Mouse (Mus musculus): ENCODE data around the gene Adcy2. TPM values are rescaled to one million over a fixed set of nuclear protein-coding genes. Genes with fewer than 3 reads are reported as not detected.

Gene Adcy2
- polyA plus RNA-seq, 1 experiment: 2.7 TPM

DNA sequence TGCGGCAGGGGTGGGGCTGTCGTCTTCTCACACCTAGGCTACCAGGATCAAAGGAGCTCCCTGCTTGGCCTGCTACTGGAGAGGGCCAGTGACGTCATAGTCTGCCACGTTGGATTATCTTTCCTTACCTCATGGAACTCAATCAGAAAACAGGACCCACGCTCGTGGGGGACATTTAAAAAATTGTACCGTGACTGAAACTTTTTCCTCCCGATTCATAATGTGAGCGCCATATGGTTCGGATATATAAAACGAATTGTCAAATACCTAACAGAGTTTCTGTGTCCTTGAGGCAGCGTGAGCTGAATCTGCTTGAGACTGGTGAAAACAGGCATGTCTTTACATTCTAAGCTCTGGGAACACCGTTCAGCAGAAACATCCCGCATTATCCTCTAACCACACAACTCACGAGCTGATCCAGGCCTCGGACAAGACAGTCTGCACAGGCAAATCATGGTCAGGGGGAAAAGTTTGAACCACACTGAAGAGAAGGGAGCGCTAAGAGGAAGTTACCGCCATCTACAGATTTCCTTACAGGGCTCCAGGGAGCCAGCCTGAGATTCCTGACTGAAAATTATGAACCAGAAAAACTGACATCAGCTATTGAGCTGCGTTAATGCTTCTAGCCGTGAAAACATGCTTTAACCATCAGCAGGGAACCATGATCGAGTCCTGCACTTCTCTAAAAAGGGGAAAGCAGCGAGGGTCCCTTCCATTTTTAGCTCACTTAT, 1.4 kb downstream of the Adcy2 start:
- H3K4me3 ChIP-seq (ENCODE audit: control insufficient read depth, low read depth, low read length): no peak overlapping the region; the same call in 1 of the 2 replicates
- H3K27me3 ChIP-seq (ENCODE audit: control insufficient read depth, insufficient read depth, low read length): no peaks in the 10 kb centered on the region

GRCm38 (mm10) chr13:68997386-68997785, 2.0 kb downstream of the Adcy2 start:
- TF ChIP-seq POLR2A (IDR thresholded peaks at IDR 0.05; ENCODE audit: control insufficient read depth, low read depth, low read length) (no peak), CTCF (IDR thresholded peaks at IDR 0.05; ENCODE audit: control insufficient read depth, insufficient read depth, insufficient replicate concordance, low read depth, low read length) (no peak)
- Histone ChIP-seq H3K36me3 (ENCODE audit: control insufficient read depth, insufficient read depth, low read length) (no peaks in the 10 kb centered on the region), H3K27ac (ENCODE audit: control insufficient read depth, insufficient read depth, low read depth, low read length) (no peak overlapping the region), H3K27me3 (ENCODE audit: control insufficient read depth, insufficient read depth, low read length) (no peaks in the 10 kb centered on the region), H3K4me3 (ENCODE audit: control insufficient read depth, low read depth, low read length) (no peak overlapping the region), H3K4me1 (ENCODE audit: control insufficient read depth, insufficient read depth, low read length) (peaks cover 10% of the 10 kb centered on the region)

More for the DNA sequence above, 1.4 kb downstream of the Adcy2 start:
- Histone ChIP-seq H3K27ac (ENCODE audit: control insufficient read depth, insufficient read depth, low read depth, low read length) (no peak overlapping the region), H3K4me1 (ENCODE audit: control insufficient read depth, insufficient read depth, low read length) (peaks cover 10% of the 10 kb centered on the region), H3K36me3 (ENCODE audit: control insufficient read depth, insufficient read depth, low read length) (no peaks in the 10 kb centered on the region)
- no peak for TF ChIP-seq CTCF (IDR thresholded peaks at IDR 0.05; ENCODE audit: control insufficient read depth, insufficient read depth, insufficient replicate concordance, low read depth, low read length)
- TF ChIP-seq POLR2A (IDR thresholded peaks at IDR 0.05; ENCODE audit: control insufficient read depth, low read depth, low read length): no peak

- Histone ChIP-seq H3K36me3 (ENCODE audit: control insufficient read depth, insufficient read depth, low read length) (no peaks in the 10 kb centered on the region), H3K4me3 (ENCODE audit: control insufficient read depth, low read depth, low read length) (no peak overlapping the region), H3K4me1 (ENCODE audit: control insufficient read depth, insufficient read depth, low read length) (peaks cover 10% of the 10 kb centered on the region), H3K27me3 (ENCODE audit: control insufficient read depth, insufficient read depth, low read length) (no peaks in the 10 kb centered on the region), H3K27ac (ENCODE audit: control insufficient read depth, insufficient read depth, low read depth, low read length) (no peak overlapping the region)
- TF ChIP-seq CTCF (IDR thresholded peaks at IDR 0.05; ENCODE audit: control insufficient read depth, insufficient read depth, insufficient replicate concordance, low read depth, low read length): no peak
- no peak for TF ChIP-seq POLR2A (IDR thresholded peaks at IDR 0.05; ENCODE audit: control insufficient read depth, low read depth, low read length)
Measured at GRCm38 (mm10) chr13:68996661-68997060, 2.7 kb downstream of the Adcy2 start.

DNA sequence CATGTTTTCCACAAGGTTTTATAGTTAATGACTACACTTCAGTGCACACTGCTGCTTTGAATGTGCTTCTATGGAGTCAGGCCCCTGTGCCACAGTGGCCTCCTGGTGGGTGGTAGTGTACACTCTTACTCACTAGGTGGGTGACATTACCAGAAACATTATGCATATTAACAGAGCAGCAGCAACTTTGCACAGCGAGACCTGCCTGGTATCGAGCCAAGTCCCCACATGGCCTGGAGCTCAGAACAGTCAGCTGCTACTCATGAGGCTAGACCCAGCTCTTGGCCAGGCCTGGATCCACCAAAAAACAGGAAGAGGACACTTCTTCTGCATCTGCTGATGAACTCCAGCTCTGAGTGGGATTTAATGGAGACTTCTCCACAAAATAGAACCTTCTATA, 13.6 kb downstream of the Adcy2 start:
- Histone ChIP-seq H3K4me1 (ENCODE audit: control insufficient read depth, insufficient read depth, low read length) (peaks cover 3% of the 10 kb centered on the region; the same call in 1 of the 2 replicates), H3K36me3 (ENCODE audit: control insufficient read depth, insufficient read depth, low read length) (no peaks in the 10 kb centered on the region), H3K27ac (ENCODE audit: control insufficient read depth, insufficient read depth, low read depth, low read length) (no peak overlapping the region), H3K27me3 (ENCODE audit: control insufficient read depth, insufficient read depth, low read length) (no peaks in the 10 kb centered on the region), H3K4me3 (ENCODE audit: control insufficient read depth, low read depth, low read length) (no peak overlapping the region)
- no peak for TF ChIP-seq CTCF (IDR thresholded peaks at IDR 0.05; ENCODE audit: control insufficient read depth, insufficient read depth, insufficient replicate concordance, low read depth, low read length)
- no peak for TF ChIP-seq POLR2A (IDR thresholded peaks at IDR 0.05; ENCODE audit: control insufficient read depth, low read depth, low read length)

DNA sequence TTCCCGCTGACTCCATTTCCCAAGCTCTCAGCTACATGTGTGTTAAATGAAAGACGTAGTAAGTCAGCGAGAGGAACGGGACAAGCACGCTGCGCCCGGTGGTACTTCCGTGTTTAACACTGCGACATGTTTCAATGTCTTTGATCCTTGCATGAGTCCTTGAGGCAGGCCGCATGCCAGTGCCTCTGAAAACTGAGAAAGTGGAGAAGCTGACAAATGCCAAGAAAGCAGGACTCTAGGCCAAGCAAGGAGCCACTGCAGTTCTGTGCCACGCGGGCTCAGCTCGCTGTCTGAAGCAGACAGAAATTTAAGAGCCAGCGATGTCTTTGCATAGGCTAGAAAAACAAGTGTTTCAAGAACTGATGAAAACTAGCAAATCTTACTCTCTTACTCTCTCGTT, 15.3 kb downstream of the Adcy2 start:
- Histone ChIP-seq H3K27ac (ENCODE audit: control insufficient read depth, insufficient read depth, low read depth, low read length) (no peak overlapping the region), H3K27me3 (ENCODE audit: control insufficient read depth, insufficient read depth, low read length) (no peaks in the 10 kb centered on the region), H3K4me1 (ENCODE audit: control insufficient read depth, insufficient read depth, low read length) (peaks cover 3% of the 10 kb centered on the region; the same call in 1 of the 2 replicates), H3K36me3 (ENCODE audit: control insufficient read depth, insufficient read depth, low read length) (no peaks in the 10 kb centered on the region), H3K4me3 (ENCODE audit: control insufficient read depth, low read depth, low read length) (peak overlapping the region; percentile 40)
- TF ChIP-seq POLR2A (IDR thresholded peaks at IDR 0.05; ENCODE audit: control insufficient read depth, low read depth, low read length) (no peak), CTCF (IDR thresholded peaks at IDR 0.05; ENCODE audit: control insufficient read depth, insufficient read depth, insufficient replicate concordance, low read depth, low read length) (no peak)

DNA sequence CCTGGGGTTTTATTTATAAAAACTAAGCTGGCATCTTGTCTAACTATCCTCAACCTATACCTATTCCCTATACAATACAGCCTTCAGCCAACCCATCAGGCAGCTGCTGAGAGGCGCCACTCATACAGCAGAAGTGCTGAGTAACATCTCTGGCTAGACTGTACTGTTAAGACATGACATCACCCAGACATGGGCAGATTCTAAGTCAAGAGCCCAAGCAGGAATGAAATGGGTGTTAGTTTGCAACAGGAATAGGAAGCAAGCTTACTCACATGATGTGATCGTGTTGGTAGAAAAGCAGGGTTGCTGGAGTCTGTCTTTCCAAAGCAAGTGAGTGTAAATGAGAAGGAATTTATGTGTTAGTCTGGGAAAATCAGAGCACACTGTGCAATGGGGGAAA, 18.3 kb downstream of the Adcy2 start:
- peaks cover 3% of the 10 kb centered on the region; the same call in 1 of the 2 replicates for H3K4me1 ChIP-seq (ENCODE audit: control insufficient read depth, insufficient read depth, low read length)
- TF ChIP-seq POLR2A (IDR thresholded peaks at IDR 0.05; ENCODE audit: control insufficient read depth, low read depth, low read length) (no peak), CTCF (IDR thresholded peaks at IDR 0.05; ENCODE audit: control insufficient read depth, insufficient read depth, insufficient replicate concordance, low read depth, low read length) (no peak)
- no peaks in the 10 kb centered on the region for H3K27me3 ChIP-seq (ENCODE audit: control insufficient read depth, insufficient read depth, low read length)
- no peak overlapping the region for H3K4me3 ChIP-seq (ENCODE audit: control insufficient read depth, low read depth, low read length)
- no peak overlapping the region for H3K27ac ChIP-seq (ENCODE audit: control insufficient read depth, insufficient read depth, low read depth, low read length)
- no peaks in the 10 kb centered on the region for H3K36me3 ChIP-seq (ENCODE audit: control insufficient read depth, insufficient read depth, low read length)

DNA sequence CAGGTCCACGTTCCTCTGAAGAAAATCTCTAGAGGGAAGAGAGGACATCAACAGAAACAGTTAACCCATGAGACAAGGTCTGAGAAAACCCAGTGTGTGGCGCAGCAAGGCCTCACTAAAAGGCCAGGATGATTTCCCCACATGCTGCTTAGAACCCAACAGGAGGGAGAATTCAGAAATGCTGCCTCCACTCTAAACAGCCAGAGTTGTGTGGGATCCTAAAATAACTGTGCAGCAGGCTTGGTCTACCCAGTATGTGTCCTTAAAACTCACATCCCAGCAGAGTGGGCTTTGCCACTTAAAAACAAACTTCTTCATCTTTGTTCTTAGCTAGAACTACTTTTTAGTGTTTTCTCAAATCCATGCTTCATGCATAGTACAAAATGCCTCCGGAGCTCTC, 26.2 kb downstream of the Adcy2 start:
- Histone ChIP-seq H3K27ac (ENCODE audit: control insufficient read depth, insufficient read depth, low read depth, low read length) (no peak overlapping the region), H3K4me3 (ENCODE audit: control insufficient read depth, low read depth, low read length) (no peak overlapping the region), H3K36me3 (ENCODE audit: control insufficient read depth, insufficient read depth, low read length) (no peaks in the 10 kb centered on the region), H3K27me3 (ENCODE audit: control insufficient read depth, insufficient read depth, low read length) (no peaks in the 10 kb centered on the region), H3K4me1 (ENCODE audit: control insufficient read depth, insufficient read depth, low read length) (no peaks in the 10 kb centered on the region)
- no peak for TF ChIP-seq POLR2A (IDR thresholded peaks at IDR 0.05; ENCODE audit: control insufficient read depth, low read depth, low read length)
- TF ChIP-seq CTCF (IDR thresholded peaks at IDR 0.05; ENCODE audit: control insufficient read depth, insufficient read depth, insufficient replicate concordance, low read depth, low read length): no peak
